Mouse (Mus musculus) midbrain, embryonic 12.5 days (tissue): ENCODE measurements at regions not wholly inside any gene's neighbourhood (a gene's known extent, or its start where the extent isn't known, plus 50 kb on each side); places are given as distances from the start of the nearest gene placed in this dataset.

ENCODE experiments used
- ATAC-seq: fragments of 200-750 bp; cut with Nextera tagmentation; 2 replicates; pipeline ENCODE4 v1.8.0; 2017; ENCODE audit warnings: low read depth, moderate TSS enrichment, moderate library complexity; ENCODE audit not compliant: low FRiP score
- H3K27ac ChIP-seq: fragments of 300-500 bp; sonication (generic); replicated peaks from 2 replicates; pipeline ENCODE4 v1.5.1; 2016; ENCODE audit warnings: mild to moderate bottlenecking
- H3K27me3 ChIP-seq: fragments of 300-500 bp; sonication (generic); 2 replicates; pipeline ENCODE4 v1.6.1; 2016; ENCODE audit warnings: mild to moderate bottlenecking
- H3K36me3 ChIP-seq: fragments of 300-500 bp; sonication (generic); 2 replicates; pipeline ENCODE4 v1.6.1; 2016
- H3K4me1 ChIP-seq: fragments of 300-500 bp; sonication (generic); 2 replicates; pipeline ENCODE4 v1.6.1; 2016
- H3K4me2 ChIP-seq: fragments of 300-500 bp; sonication (generic); replicated peaks from 2 replicates; pipeline ENCODE4 v1.6.1; 2016; ENCODE audit warnings: mild to moderate bottlenecking, moderate library complexity
- H3K4me3 ChIP-seq: fragments of 300-500 bp; sonication (generic); 2 replicates; pipeline ENCODE4 v1.5.1; 2016; ENCODE audit warnings: mild to moderate bottlenecking
- H3K9ac ChIP-seq: fragments of 300-500 bp; sonication (generic); replicated peaks from 2 replicates; pipeline ENCODE4 v1.6.1; 2016; ENCODE audit warnings: mild to moderate bottlenecking, moderate library complexity
- H3K9me3 ChIP-seq: fragments of 300-500 bp; sonication (generic); 2 replicates; pipeline ENCODE4 v1.6.1; 2016; ENCODE audit warnings: mild to moderate bottlenecking
- WGBS: fragments of 180-500 bp; shearing (Covaris S2); methylation state at CpG from one replicate; pipeline ENCODE4 v1.1.7; 2016; 5-methylcytosine and 5-hydroxymethylcytosine counted together

- Histone ChIP-seq H3K27ac (no peak overlapping the region), H3K9ac (no peak overlapping the region), H3K27me3 (no peaks in the 10 kb centered on the region), H3K4me3 (no peak overlapping the region), H3K4me2 (no peak overlapping the region), H3K4me1 (peaks cover 10% of the 10 kb centered on the region), H3K36me3 (no peaks in the 10 kb centered on the region), H3K9me3 (no peaks in the 10 kb centered on the region)
- 67% methylated on average over 5 of the region's 5 CpGs for WGBS
- no peak for ATAC-seq
These were observed 55.3 kb downstream of the Tril start for GRCm38 (mm10) chr6:53765302-53765701.

GRCm38 (mm10) chr6:53762586-53762985, 58.0 kb downstream of the Tril start:
- peaks cover 15% of the 10 kb centered on the region for H3K4me1 ChIP-seq
- no peak overlapping the region for H3K4me3 ChIP-seq
- H3K4me2 ChIP-seq, result no peak overlapping the region
- no peak overlapping the region for H3K27ac ChIP-seq
- ATAC-seq, result no peak
- 0 out of 2 replicates have a peak, but pooled peaks cover 5% of the 10 kb centered on the region for H3K9me3 ChIP-seq
- 85% methylated on average over 9 of the region's 9 CpGs for WGBS
- no peak overlapping the region for H3K9ac ChIP-seq
- H3K27me3 ChIP-seq, result no peaks in the 10 kb centered on the region
- no peaks in the 10 kb centered on the region for H3K36me3 ChIP-seq

GRCm38 (mm10) chr6:53760651-53761058, 60.0 kb downstream of the Tril start:
- 0 out of 2 replicates have a peak, but pooled peaks cover 8% of the 10 kb centered on the region for H3K9me3 ChIP-seq
- WGBS, result 5% methylated on average over 6 of the region's 6 CpGs
- H3K27ac ChIP-seq, result peak overlapping the region; percentile 36
- no peak overlapping the region for H3K9ac ChIP-seq
- H3K4me3 ChIP-seq, result no peak overlapping the region
- H3K27me3 ChIP-seq, result no peaks in the 10 kb centered on the region
- no peak overlapping the region for H3K4me2 ChIP-seq
- no peaks in the 10 kb centered on the region for H3K36me3 ChIP-seq
- no peak for ATAC-seq
- peaks cover 15% of the 10 kb centered on the region for H3K4me1 ChIP-seq

- Histone ChIP-seq H3K4me3 (no peak overlapping the region), H3K4me1 (peaks cover 15% of the 10 kb centered on the region), H3K36me3 (no peaks in the 10 kb centered on the region), H3K9me3 (0 out of 2 replicates have a peak, but pooled peaks cover 8% of the 10 kb centered on the region), H3K27me3 (no peaks in the 10 kb centered on the region), H3K4me2 (no peak overlapping the region), H3K9ac (no peak overlapping the region), H3K27ac (no peak overlapping the region)
- WGBS, result 51% methylated on average over 3 of the region's 3 CpGs
- no peak for ATAC-seq
These were observed 60.8 kb downstream of the Tril start for GRCm38 (mm10) chr6:53759686-53760306.

GRCm38 (mm10) chr6:53754366-53754765, 66.3 kb downstream of the Tril start:
- Histone ChIP-seq H3K27me3 (no peaks in the 10 kb centered on the region), H3K4me2 (no peak overlapping the region), H3K36me3 (no peaks in the 10 kb centered on the region), H3K27ac (no peak overlapping the region), H3K4me1 (no peaks in the 10 kb centered on the region), H3K9me3 (0 out of 2 replicates have a peak, but pooled peaks cover 8% of the 10 kb centered on the region), H3K4me3 (no peak overlapping the region), H3K9ac (no peak overlapping the region)
- 89% methylated on average over 3 of the region's 3 CpGs for whole genome bisulfite sequencing
- ATAC-seq, result no peak

GRCm38 (mm10) chr6:53750539-53750938, 70.1 kb downstream of the Tril start:
- 91% methylated on average over 6 of the region's 6 CpGs for WGBS
- H3K9me3 ChIP-seq, result no peaks in the 10 kb centered on the region
- H3K9ac ChIP-seq, result no peak overlapping the region
- no peak overlapping the region for H3K4me2 ChIP-seq
- no peak overlapping the region for H3K27ac ChIP-seq
- H3K36me3 ChIP-seq, result no peaks in the 10 kb centered on the region
- ATAC-seq, result no peak
- H3K4me3 ChIP-seq, result no peak overlapping the region
- H3K4me1 ChIP-seq, result no peaks in the 10 kb centered on the region
- no peaks in the 10 kb centered on the region for H3K27me3 ChIP-seq
